Mouse (Mus musculus) megakaryocyte, embryonic 14.5 days (primary cell): ENCODE measurements around the gene Zc3h10. TPM values are rescaled to one million over a fixed set of nuclear protein-coding genes. Genes with fewer than 3 reads are reported as not detected.

Experiments used
- H3K27me3 ChIP-seq: replicated peaks from 2 replicates; pipeline ENCODE3; 2012; ENCODE audit warnings: inconsistent platforms
- H3K36me3 ChIP-seq: replicated peaks from 2 replicates; pipeline ENCODE3; 2012; ENCODE audit warnings: low read length, inconsistent platforms, mixed read lengths
- H3K4me1 ChIP-seq: 2 replicates; pipeline ENCODE4 v1.6.1; 2012; ENCODE audit warnings: inconsistent platforms
- H3K4me3 ChIP-seq: replicated peaks from 2 replicates; pipeline ENCODE3; 2012; ENCODE audit warnings: moderate library complexity, mild to moderate bottlenecking, inconsistent platforms
- H3K9me3 ChIP-seq: 2 replicates; pipeline ENCODE4 v1.6.1; 2012; ENCODE audit warnings: inconsistent platforms
- FLI1 ChIP-seq: IDR thresholded peaks from 2 replicates; pipeline ENCODE4 v1.6.1; 2012; ENCODE audit warnings: low read length, inconsistent platforms, mixed read lengths
- GATA1 ChIP-seq: IDR thresholded peaks from 3 replicates; pipeline ENCODE4 v1.6.1; 2012; ENCODE audit warnings: mixed read lengths, low read length, inconsistent platforms, borderline replicate concordance
- polyA plus RNA-seq: library from polyadenylated mRNA; stranded (reverse); fragments of >175 nt; gene quantifications from 2 replicates; pipeline ENCODE4 v1.2.3, GENCODE M21; 2012; ENCODE audit warnings: low replicate concordance; ENCODE audit not compliant: insufficient read depth

Gene Zc3h10
- polyA plus RNA-seq, 1 experiment: 24.2 TPM

GRCm38 (mm10) chr10:128525671-128526308 lies 21.8 kb downstream of the Zc3h10 start, which contains the start of gene Esyt1:
Gene Esyt1, minus strand, starts transcription at chr10:128525871.
- peaks cover 1% of the 10 kb centered on the region for H3K27me3 ChIP-seq
- TF ChIP-seq FLI1 (peak; percentile 32; the same call in 1 of the 2 replicates), GATA1 (no peak)
- no peaks in the 10 kb centered on the region for H3K9me3 ChIP-seq
- H3K4me3 ChIP-seq: peak within 1 kb of the TSS; percentile 96
- peaks cover 25% of the 10 kb centered on the region for H3K36me3 ChIP-seq
- H3K4me1 ChIP-seq: peaks cover 42% of the 10 kb centered on the region

GRCm38 (mm10) chr10:128524732-128525662 lies 22.6 kb downstream of the Zc3h10 start:
- no peaks in the 10 kb centered on the region for H3K9me3 ChIP-seq
- peaks cover 1% of the 10 kb centered on the region for H3K27me3 ChIP-seq
- TF ChIP-seq FLI1 (no peak), GATA1 (no peak)
- peak overlapping the region; percentile 96 for H3K4me3 ChIP-seq
- peaks cover 45% of the 10 kb centered on the region for H3K4me1 ChIP-seq
- peaks cover 33% of the 10 kb centered on the region for H3K36me3 ChIP-seq

GRCm38 (mm10) chr10:128524111-128524731 lies 23.4 kb downstream of the Zc3h10 start:
- Histone ChIP-seq H3K36me3 (peaks cover 41% of the 10 kb centered on the region), H3K27me3 (peaks cover 1% of the 10 kb centered on the region), H3K4me1 (peaks cover 48% of the 10 kb centered on the region), H3K4me3 (peak overlapping the region; percentile 96), H3K9me3 (no peaks in the 10 kb centered on the region)
- TF ChIP-seq GATA1 (no peak), FLI1 (no peak)

GRCm38 (mm10) chr10:128522351-128522750 lies 25.2 kb downstream of the Zc3h10 start:
- no peaks in the 10 kb centered on the region for H3K9me3 ChIP-seq
- H3K4me3 ChIP-seq: no peak overlapping the region
- H3K27me3 ChIP-seq: peaks cover 1% of the 10 kb centered on the region
- peaks cover 59% of the 10 kb centered on the region for H3K36me3 ChIP-seq
- peaks cover 50% of the 10 kb centered on the region for H3K4me1 ChIP-seq
- no peak for TF ChIP-seq GATA1
- TF ChIP-seq FLI1: no peak

- Histone ChIP-seq H3K36me3 (peaks cover 76% of the 10 kb centered on the region), H3K27me3 (peaks cover 1% of the 10 kb centered on the region), H3K4me3 (peak overlapping the region; percentile 42), H3K4me1 (peaks cover 52% of the 10 kb centered on the region), H3K9me3 (no peaks in the 10 kb centered on the region)
- TF ChIP-seq GATA1 (no peak), FLI1 (no peak)
Measured at GRCm38 (mm10) chr10:128520591-128520990, 27.0 kb downstream of the Zc3h10 start.

GRCm38 (mm10) chr10:128518833-128519232 lies 28.7 kb downstream of the Zc3h10 start:
- H3K4me1 ChIP-seq: peaks cover 34% of the 10 kb centered on the region
- no peaks in the 10 kb centered on the region for H3K9me3 ChIP-seq
- no peak for TF ChIP-seq FLI1
- H3K4me3 ChIP-seq: no peak overlapping the region
- H3K36me3 ChIP-seq: peaks cover 92% of the 10 kb centered on the region
- peaks cover 1% of the 10 kb centered on the region for H3K27me3 ChIP-seq

- peaks cover 97% of the 10 kb centered on the region for H3K36me3 ChIP-seq
- H3K27me3 ChIP-seq: no peaks in the 10 kb centered on the region
- H3K4me1 ChIP-seq: peaks cover 30% of the 10 kb centered on the region
- H3K4me3 ChIP-seq: no peak overlapping the region
- no peak for TF ChIP-seq FLI1
- TF ChIP-seq GATA1: no peak; the same call in 2 of the 3 replicates
- no peaks in the 10 kb centered on the region for H3K9me3 ChIP-seq
Measured at GRCm38 (mm10) chr10:128516677-128517076, 30.9 kb downstream of the Zc3h10 start.

- H3K4me1 ChIP-seq: peaks cover 32% of the 10 kb centered on the region
- no peak overlapping the region for H3K4me3 ChIP-seq
- peaks cover 97% of the 10 kb centered on the region for H3K36me3 ChIP-seq
- H3K27me3 ChIP-seq: no peaks in the 10 kb centered on the region
- H3K9me3 ChIP-seq: no peaks in the 10 kb centered on the region
- TF ChIP-seq GATA1 (no peak), FLI1 (no peak)
Measured at GRCm38 (mm10) chr10:128516029-128516428, 31.5 kb downstream of the Zc3h10 start.

GRCm38 (mm10) chr10:128515044-128515443 lies 32.5 kb downstream of the Zc3h10 start:
- TF ChIP-seq FLI1 (no peak), GATA1 (no peak)
- Histone ChIP-seq H3K4me1 (peaks cover 29% of the 10 kb centered on the region), H3K9me3 (no peaks in the 10 kb centered on the region), H3K27me3 (no peaks in the 10 kb centered on the region), H3K4me3 (no peak overlapping the region), H3K36me3 (peaks cover 96% of the 10 kb centered on the region)
